Mouse (Mus musculus): ENCODE results near the gene Dkkl1. TPM values are rescaled to one million over a fixed set of nuclear protein-coding genes. Genes with fewer than 3 reads are reported as not detected.
A peak's percentile ranks its signal among the peaks of the same experiment; 100 is the strongest.

Gene Dkkl1
- polyA plus RNA-seq, 1 experiment from 2014 or later: 0.97 TPM

- peak; percentile 87 for ATAC-seq (replicated peaks; ENCODE audit: low FRiP score)
- Histone ChIP-seq H3K9me3 (replicated peaks) (no peaks in the 10 kb centered on the region), H3K4me1 (peaks cover 19% of the 10 kb centered on the region), H3K4me3 (replicated peaks) (peak overlapping the region; percentile 50), H3K4me2 (peak overlapping the region; percentile 91), H3K27ac (0 out of 2 replicates have a peak overlapping the region, but pooled peaks have one; percentile 54), H3K9ac (peak overlapping the region; percentile 43), H3K27me3 (peaks cover 46% of the 10 kb centered on the region), H3K36me3 (peaks cover 38% of the 10 kb centered on the region)
- WGBS: 3% methylated on average over 35 of the region's 35 CpGs
These were observed 50.1 kb downstream of the Dkkl1 start for GRCm38 (mm10) chr7:45161612-45162473.

DNA sequence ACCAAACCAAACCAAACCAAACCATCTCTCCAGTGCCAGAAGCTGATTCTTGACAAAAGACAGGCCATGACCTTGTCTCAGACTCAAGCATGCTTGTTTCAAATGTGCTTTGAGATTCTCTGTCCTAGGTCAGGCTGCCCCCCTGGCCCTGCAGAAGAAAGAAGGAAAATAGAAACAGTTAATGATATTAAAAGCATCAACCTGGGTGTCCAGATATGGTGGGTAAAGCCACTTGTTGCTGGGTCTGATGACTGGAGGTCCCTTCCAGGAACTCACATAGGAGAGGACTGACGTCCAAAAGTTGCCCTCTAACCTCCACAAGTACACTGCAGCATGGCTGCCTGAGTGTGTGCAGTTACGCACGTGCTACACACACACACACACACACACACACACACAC, 51.1 kb downstream of the Dkkl1 start:
- H3K4me3 ChIP-seq (replicated peaks): no peak overlapping the region
- H3K9ac ChIP-seq: no peak overlapping the region
- peaks cover 46% of the 10 kb centered on the region for H3K36me3 ChIP-seq
- ATAC-seq (replicated peaks; ENCODE audit: low FRiP score): no peak
- H3K4me1 ChIP-seq: peaks cover 19% of the 10 kb centered on the region
- no peak overlapping the region for H3K4me2 ChIP-seq
- no peaks in the 10 kb centered on the region for H3K9me3 ChIP-seq (replicated peaks)
- H3K27ac ChIP-seq: no peak overlapping the region
- WGBS: 91% methylated on average over 3 of the region's 3 CpGs
- H3K27me3 ChIP-seq: peaks cover 36% of the 10 kb centered on the region

GRCm38 (mm10) chr7:45160316-45160800, 51.6 kb downstream of the Dkkl1 start:
- Histone ChIP-seq H3K27ac (no peak overlapping the region), H3K27me3 (peaks cover 31% of the 10 kb centered on the region), H3K36me3 (peaks cover 46% of the 10 kb centered on the region), H3K4me3 (replicated peaks) (no peak overlapping the region), H3K9ac (no peak overlapping the region), H3K9me3 (replicated peaks) (no peaks in the 10 kb centered on the region), H3K4me1 (peaks cover 22% of the 10 kb centered on the region), H3K4me2 (no peak overlapping the region)
- 91% methylated on average over 6 of the region's 6 CpGs for WGBS
- ATAC-seq (replicated peaks; ENCODE audit: low FRiP score): no peak

DNA sequence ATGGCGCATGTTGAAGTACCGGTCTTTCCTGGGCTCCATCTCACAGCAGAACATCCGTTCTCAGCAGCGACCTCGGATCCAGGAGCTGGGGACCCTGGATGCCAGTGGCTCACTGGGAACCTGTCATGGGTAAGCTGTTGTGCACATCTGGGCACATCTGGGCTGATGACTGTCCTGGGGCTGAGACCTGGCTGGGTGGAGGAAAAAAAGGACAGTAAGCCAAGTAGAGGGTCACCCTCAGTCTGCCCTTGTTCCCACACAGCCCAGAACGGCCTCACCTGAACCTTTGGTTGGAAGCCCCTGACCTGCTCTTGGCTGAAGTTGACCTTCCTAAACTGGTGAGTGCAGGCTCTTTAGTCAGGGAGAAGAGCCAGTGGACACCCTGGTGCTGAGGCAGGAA, 53.0 kb downstream of the Dkkl1 start:
- Histone ChIP-seq H3K4me3 (replicated peaks) (no peak overlapping the region), H3K36me3 (peaks cover 46% of the 10 kb centered on the region), H3K4me1 (peaks cover 27% of the 10 kb centered on the region), H3K27me3 (peaks cover 18% of the 10 kb centered on the region), H3K9ac (no peak overlapping the region), H3K9me3 (replicated peaks) (no peaks in the 10 kb centered on the region), H3K4me2 (no peak overlapping the region), H3K27ac (no peak overlapping the region)
- WGBS: 90% methylated on average over 6 of the region's 6 CpGs
- ATAC-seq (replicated peaks; ENCODE audit: low FRiP score): no peak

Small RNA genes within 50 kb of the gene (microRNA-seq; reads per million reads assigned to microRNA genes)
- gene Mir7055: not detected

Other genes starting within 250 kb of the Dkkl1 start
- gene Cpt1c, start 237.3 kb downstream of the Dkkl1 start, polyA plus RNA-seq (2015; fragmentation: Nextera tagmentation; extraction: Ambion mirVana): 19.2 and 25.1 TPM in 2 replicates
- 704 and 710 TPM in 2 replicates for gene Prmt1, start 225.6 kb downstream of the Dkkl1 start, polyA plus RNA-seq (2015; fragmentation: Nextera tagmentation; extraction: Ambion mirVana)
- 86.4 and 90.4 TPM in 2 replicates for gene Irf3, start 214.5 kb downstream of the Dkkl1 start, polyA plus RNA-seq (2015; fragmentation: Nextera tagmentation; extraction: Ambion mirVana)
- gene Bcl2l12, start 213.4 kb downstream of the Dkkl1 start, polyA plus RNA-seq (2015; fragmentation: Nextera tagmentation; extraction: Ambion mirVana): 60.7 and 66.5 TPM in 2 replicates
- gene Scaf1, start 195.8 kb downstream of the Dkkl1 start, polyA plus RNA-seq (2015; fragmentation: Nextera tagmentation; extraction: Ambion mirVana): 35.5 and 40.1 TPM in 2 replicates
- gene Rras, start 194.2 kb downstream of the Dkkl1 start, polyA plus RNA-seq (2015; fragmentation: Nextera tagmentation; extraction: Ambion mirVana): 32.6 and 43.2 TPM in 2 replicates
- 10.3 and 11.3 TPM in 2 replicates for gene Prr12, start 159.3 kb downstream of the Dkkl1 start, polyA plus RNA-seq (2015; fragmentation: Nextera tagmentation; extraction: Ambion mirVana)
- gene Nosip, start 149.7 kb downstream of the Dkkl1 start, polyA plus RNA-seq (2015; fragmentation: Nextera tagmentation; extraction: Ambion mirVana): 71.5 and 79.5 TPM in 2 replicates
- 33.7 and 36.2 TPM in 2 replicates for gene Prrg2, start 149.5 kb downstream of the Dkkl1 start, polyA plus RNA-seq (2015; fragmentation: Nextera tagmentation; extraction: Ambion mirVana)
- gene Rcn3, start 119.9 kb downstream of the Dkkl1 start, polyA plus RNA-seq (2015; fragmentation: Nextera tagmentation; extraction: Ambion mirVana): 322 and 362 TPM in 2 replicates
- gene Fcgrt, start 108.3 kb downstream of the Dkkl1 start, polyA plus RNA-seq (2015; fragmentation: Nextera tagmentation; extraction: Ambion mirVana): 78.0 and 93.5 TPM in 2 replicates
- 1,536 and 1,655 TPM in 2 replicates for gene Rps11, start 87.7 kb downstream of the Dkkl1 start, polyA plus RNA-seq (2015; fragmentation: Nextera tagmentation; extraction: Ambion mirVana)
- 1,248 and 1,360 TPM in 2 replicates for gene Rpl13a, start 83.4 kb downstream of the Dkkl1 start, polyA plus RNA-seq (2015; fragmentation: Nextera tagmentation; extraction: Ambion mirVana)
- 0.44 TPM in 1 of 2 replicates, not detected in the other for gene Gm45713, start 75.9 kb downstream of the Dkkl1 start, polyA plus RNA-seq (2015; fragmentation: Nextera tagmentation; extraction: Ambion mirVana)
- gene Flt3l, start 75.7 kb downstream of the Dkkl1 start, polyA plus RNA-seq (2015; fragmentation: Nextera tagmentation; extraction: Ambion mirVana): 1.9 and 7.5 TPM in 2 replicates
- gene Pih1d1, start 57.8 kb downstream of the Dkkl1 start, polyA plus RNA-seq (2015; fragmentation: Nextera tagmentation; extraction: Ambion mirVana): 107 and 108 TPM in 2 replicates
- 69.3 and 69.9 TPM in 2 replicates for gene Aldh16a1, start 57.6 kb downstream of the Dkkl1 start, polyA plus RNA-seq (2015; fragmentation: Nextera tagmentation; extraction: Ambion mirVana)
- gene Slc17a7, start 48.2 kb downstream of the Dkkl1 start, polyA plus RNA-seq (2015; fragmentation: Nextera tagmentation; extraction: Ambion mirVana): 0.14 and 0.30 TPM in 2 replicates
- not detected in 2 replicates for gene Gfy, start 32.6 kb downstream of the Dkkl1 start, polyA plus RNA-seq (2015; fragmentation: Nextera tagmentation; extraction: Ambion mirVana)
- not detected in 2 replicates for gene Pth2, start 31.2 kb downstream of the Dkkl1 start, polyA plus RNA-seq (2015; fragmentation: Nextera tagmentation; extraction: Ambion mirVana)
- 0.78 and 1.1 TPM in 2 replicates for gene Ccdc155, start 7.3 kb downstream of the Dkkl1 start, polyA plus RNA-seq (2015; fragmentation: Nextera tagmentation; extraction: Ambion mirVana)
- gene Tead2, start 3.6 kb upstream of the Dkkl1 start, polyA plus RNA-seq (2015; fragmentation: Nextera tagmentation; extraction: Ambion mirVana): 196 and 207 TPM in 2 replicates
- 1.2 and 2.4 TPM in 2 replicates for gene Cd37, start 27.0 kb upstream of the Dkkl1 start, polyA plus RNA-seq (2015; fragmentation: Nextera tagmentation; extraction: Ambion mirVana)
- 0.10 and 0.23 TPM in 2 replicates for gene Slc6a16, start 28.9 kb upstream of the Dkkl1 start, polyA plus RNA-seq (2015; fragmentation: Nextera tagmentation; extraction: Ambion mirVana)
- not detected in 2 replicates for gene Slc6a21, start 65.4 kb upstream of the Dkkl1 start, polyA plus RNA-seq (2015; fragmentation: Nextera tagmentation; extraction: Ambion mirVana)
- 17.4 and 19.0 TPM in 2 replicates for gene Trpm4, start 121.6 kb upstream of the Dkkl1 start, polyA plus RNA-seq (2015; fragmentation: Nextera tagmentation; extraction: Ambion mirVana)
- 2.1 and 2.5 TPM in 2 replicates for gene Hrc, start 123.1 kb upstream of the Dkkl1 start, polyA plus RNA-seq (2015; fragmentation: Nextera tagmentation; extraction: Ambion mirVana)
- 6.7 and 7.5 TPM in 2 replicates for gene Ppfia3, start 154.9 kb upstream of the Dkkl1 start, polyA plus RNA-seq (2015; fragmentation: Nextera tagmentation; extraction: Ambion mirVana)
- 0.41 and 0.96 TPM in 2 replicates for gene Lin7b, start 158.4 kb upstream of the Dkkl1 start, polyA plus RNA-seq (2015; fragmentation: Nextera tagmentation; extraction: Ambion mirVana)
- gene Snrnp70, start 183.6 kb upstream of the Dkkl1 start, polyA plus RNA-seq (2015; fragmentation: Nextera tagmentation; extraction: Ambion mirVana): 225 and 242 TPM in 2 replicates
- gene Kcna7, start 193.5 kb upstream of the Dkkl1 start, polyA plus RNA-seq (2015; fragmentation: Nextera tagmentation; extraction: Ambion mirVana): not detected in 2 replicates
- gene Ntf5, start 201.5 kb upstream of the Dkkl1 start, polyA plus RNA-seq (2015; fragmentation: Nextera tagmentation; extraction: Ambion mirVana): 1.1 and 1.4 TPM in 2 replicates
- gene Lhb, start 208.7 kb upstream of the Dkkl1 start, polyA plus RNA-seq (2015; fragmentation: Nextera tagmentation; extraction: Ambion mirVana): not detected in 2 replicates
- gene Gys1, start 222.7 kb upstream of the Dkkl1 start, polyA plus RNA-seq (2015; fragmentation: Nextera tagmentation; extraction: Ambion mirVana): 37.6 and 40.8 TPM in 2 replicates
- 165 and 167 TPM in 2 replicates for gene Ruvbl2, start 225.9 kb upstream of the Dkkl1 start, polyA plus RNA-seq (2015; fragmentation: Nextera tagmentation; extraction: Ambion mirVana)
- gene Ftl1, start 247.7 kb upstream of the Dkkl1 start, polyA plus RNA-seq (2015; fragmentation: Nextera tagmentation; extraction: Ambion mirVana): 4,509 and 4,690 TPM in 2 replicates